Mouse (Mus musculus) C2C12 (cell line): ENCODE data around the gene Gm5105. TPM values are rescaled to one million over a fixed set of nuclear protein-coding genes. Genes with fewer than 3 reads are reported as not detected.

Source experiments
- H3K27me3 ChIP-seq: one replicate; pipeline ENCODE4 v1.6.1; 2011; ENCODE audit not compliant: control insufficient read depth, insufficient read depth, insufficient read length
- H3K36me3 ChIP-seq: one replicate; pipeline ENCODE4 v1.6.1; 2011; ENCODE audit not compliant: control insufficient read depth, insufficient read depth
- H3K4me3 ChIP-seq: one replicate; pipeline ENCODE4 v1.5.1; 2011; ENCODE audit warnings: mild to moderate bottlenecking, control low read depth; ENCODE audit not compliant: poor library complexity, insufficient read depth, severe bottlenecking
- H3K79me2 ChIP-seq: one replicate; pipeline ENCODE4 v1.6.1; 2011; ENCODE audit not compliant: control insufficient read depth, insufficient read depth
- H3K79me3 ChIP-seq: one replicate; pipeline ENCODE4 v1.6.1; 2011; ENCODE audit warnings: low read depth, control low read depth
- H3ac ChIP-seq: one replicate; pipeline ENCODE3; 2011; ENCODE audit warnings: low read depth; ENCODE audit not compliant: control insufficient read depth, insufficient read length
- CEBPB ChIP-seq: IDR thresholded peaks from one replicate; pipeline ENCODE4 v1.6.1; 2011; ENCODE audit warnings: low read depth, mild to moderate bottlenecking, control low read depth, moderate library complexity
- CTCF ChIP-seq: IDR thresholded peaks from one replicate; pipeline ENCODE4 v1.5.1; 2011; ENCODE audit not compliant: control insufficient read depth, insufficient read depth, insufficient read length
- FOSL1 ChIP-seq: IDR thresholded peaks from one replicate; pipeline ENCODE4 v1.8.0; 2011; ENCODE audit warnings: mild to moderate bottlenecking, low read length; ENCODE audit not compliant: poor library complexity, insufficient read depth, severe bottlenecking
- MAX ChIP-seq: IDR thresholded peaks from one replicate; pipeline ENCODE4 v1.6.1; 2011; ENCODE audit warnings: mild to moderate bottlenecking, control low read depth
- MYOD1 ChIP-seq: IDR thresholded peaks from one replicate; pipeline ENCODE4 v1.6.1; 2011; ENCODE audit warnings: low read depth; ENCODE audit not compliant: control insufficient read depth, insufficient read length
- MYOG ChIP-seq: IDR thresholded peaks from one replicate; pipeline ENCODE4 v1.6.1; 2011; ENCODE audit not compliant: control insufficient read depth, insufficient read length; ENCODE audit errors: extremely low read depth
- USF1 ChIP-seq: IDR thresholded peaks from one replicate; pipeline ENCODE4 v1.6.1; 2011; ENCODE audit warnings: low read depth, mild to moderate bottlenecking, control low read depth, moderate library complexity
- polyA plus RNA-seq: library from polyadenylated mRNA; unstranded; fragments of >200 nt; fragmentation: generic; extraction: Trizol; gene quantifications from one replicate; pipeline ENCODE4 v1.2.1, GENCODE M21; 2012; ENCODE audit warnings: missing spikeins

Gene Gm5105
- polyA plus RNA-seq, 1 experiment: 0.16 TPM

GRCm38 (mm10) chr3:138049555-138049954 is 17.6 kb downstream of the Gm5105 start:
- Histone ChIP-seq H3ac (no peak overlapping the region), H3K79me2 (no peaks in the 10 kb centered on the region), H3K27me3 (no peaks in the 10 kb centered on the region), H3K4me3 (no peak overlapping the region), H3K79me3 (no peaks in the 10 kb centered on the region), H3K36me3 (no peaks in the 10 kb centered on the region)
- TF ChIP-seq USF1 (no peak), CTCF (no peak), MYOD1 (no peak), MYOG (no peak), FOSL1 (no peak), MAX (no peak), CEBPB (no peak)

GRCm38 (mm10) chr3:138043316-138043715 is 23.9 kb downstream of the Gm5105 start:
- Histone ChIP-seq H3K4me3 (no peak overlapping the region), H3K27me3 (no peaks in the 10 kb centered on the region), H3K79me3 (no peaks in the 10 kb centered on the region), H3K36me3 (no peaks in the 10 kb centered on the region), H3ac (no peak overlapping the region), H3K79me2 (no peaks in the 10 kb centered on the region)
- TF ChIP-seq CTCF: no peak

- no peak overlapping the region for H3ac ChIP-seq
- H3K36me3 ChIP-seq: no peaks in the 10 kb centered on the region
- no peaks in the 10 kb centered on the region for H3K79me2 ChIP-seq
- H3K79me3 ChIP-seq: no peaks in the 10 kb centered on the region
- no peaks in the 10 kb centered on the region for H3K27me3 ChIP-seq
- no peak overlapping the region for H3K4me3 ChIP-seq
- TF ChIP-seq MYOD1 (no peak), USF1 (no peak), MAX (no peak), FOSL1 (no peak), CTCF (no peak), MYOG (no peak), CEBPB (no peak)
Measured at GRCm38 (mm10) chr3:138041591-138042301, 25.4 kb downstream of the Gm5105 start.

GRCm38 (mm10) chr3:138040938-138041337 is 26.2 kb downstream of the Gm5105 start:
- Histone ChIP-seq H3ac (no peak overlapping the region), H3K36me3 (no peaks in the 10 kb centered on the region), H3K79me3 (no peaks in the 10 kb centered on the region), H3K4me3 (no peak overlapping the region), H3K27me3 (no peaks in the 10 kb centered on the region), H3K79me2 (no peaks in the 10 kb centered on the region)
- TF ChIP-seq MAX: no peak
- TF ChIP-seq MYOD1: no peak
- TF ChIP-seq CEBPB: no peak
- TF ChIP-seq FOSL1: no peak
- no peak for TF ChIP-seq CTCF
- no peak for TF ChIP-seq MYOG
- TF ChIP-seq USF1: no peak

- Histone ChIP-seq H3K27me3 (no peaks in the 10 kb centered on the region), H3K4me3 (no peak overlapping the region), H3K79me3 (no peaks in the 10 kb centered on the region), H3K79me2 (no peaks in the 10 kb centered on the region), H3ac (no peak overlapping the region), H3K36me3 (no peaks in the 10 kb centered on the region)
- TF ChIP-seq MAX: no peak
- TF ChIP-seq MYOD1: no peak
- no peak for TF ChIP-seq MYOG
- TF ChIP-seq USF1: no peak
- no peak for TF ChIP-seq FOSL1
- TF ChIP-seq CEBPB: no peak
- TF ChIP-seq CTCF: no peak
Measured at GRCm38 (mm10) chr3:138033986-138034385, 33.2 kb downstream of the Gm5105 start.

- Histone ChIP-seq H3ac (no peak overlapping the region), H3K36me3 (no peaks in the 10 kb centered on the region), H3K4me3 (no peak overlapping the region), H3K27me3 (no peaks in the 10 kb centered on the region), H3K79me2 (no peaks in the 10 kb centered on the region), H3K79me3 (no peaks in the 10 kb centered on the region)
- TF ChIP-seq MYOG (no peak), MAX (no peak), MYOD1 (no peak), CTCF (no peak), CEBPB (no peak), USF1 (no peak), FOSL1 (no peak)
Measured at GRCm38 (mm10) chr3:138030563-138030962, 36.6 kb downstream of the Gm5105 start.
